Mouse (Mus musculus): ENCODE measurements around the gene N4bp3.
"Not testable (repeated sequence)": the region's sequence is repeated elsewhere in the genome, so short reads cannot be mapped to it uniquely, and the experiment has no call there.

The N4bp3 gene

GRCm38 (mm10) chr11:51653736-51654135 is 3.1 kb upstream of the N4bp3 start:
- DNase-seq (ENCODE audit: low read depth) = no peak

- no peak for DNase-seq (ENCODE audit: low read depth)
Observed at GRCm38 (mm10) chr11:51652889-51653418, 2.3 kb upstream of the N4bp3 start.

GRCm38 (mm10) chr11:51650261-51650660 is 381 bp downstream of the N4bp3 start:
- DNase-seq (ENCODE audit: low read depth) = no peak

GRCm38 (mm10) chr11:51649889-51650199 is 798 bp downstream of the N4bp3 start:
- DNase-seq (ENCODE audit: low read depth) = peak; percentile 64

GRCm38 (mm10) chr11:51649111-51649888 is 1.3 kb downstream of the N4bp3 start:
- no peak for DNase-seq (ENCODE audit: low read depth)

GRCm38 (mm10) chr11:51648566-51648965 is 2.1 kb downstream of the N4bp3 start:
- no peak for DNase-seq (ENCODE audit: low read depth)

GRCm38 (mm10) chr11:51646751-51647667 is 3.6 kb downstream of the N4bp3 start:
- no peak for DNase-seq (ENCODE audit: low read depth)

- DNase-seq (ENCODE audit: low read depth) = no peak
Observed at GRCm38 (mm10) chr11:51646245-51646644, 4.4 kb downstream of the N4bp3 start.

GRCm38 (mm10) chr11:51645293-51645692 is 5.3 kb downstream of the N4bp3 start:
- DNase-seq (ENCODE audit: low read depth) = no peak

GRCm38 (mm10) chr11:51644217-51644616 is 6.4 kb downstream of the N4bp3 start:
- no peak for DNase-seq (ENCODE audit: low read depth)

GRCm38 (mm10) chr11:51643761-51644160 is 6.9 kb downstream of the N4bp3 start:
- no peak for DNase-seq (ENCODE audit: low read depth)

GRCm38 (mm10) chr11:51643202-51643601 is 7.4 kb downstream of the N4bp3 start:
- no peak for DNase-seq (ENCODE audit: low read depth)

- DNase-seq (ENCODE audit: low read depth) = no peak
Observed at GRCm38 (mm10) chr11:51640748-51641147, 9.9 kb downstream of the N4bp3 start.

- no peak for DNase-seq (ENCODE audit: low read depth)
Observed at GRCm38 (mm10) chr11:51638497-51638896, 12.1 kb downstream of the N4bp3 start.

GRCm38 (mm10) chr11:51637971-51638414 is 12.6 kb downstream of the N4bp3 start:
- DNase-seq (ENCODE audit: low read depth) = peak; percentile 69

GRCm38 (mm10) chr11:51636323-51636684 is 14.3 kb downstream of the N4bp3 start:
- peak; percentile 91 for DNase-seq (ENCODE audit: low read depth)

GRCm38 (mm10) chr11:51635525-51636322 is 14.9 kb downstream of the N4bp3 start, which contains the start of gene Rmnd5b:
TSS of gene Rmnd5b (minus strand) at chr11:51635896.
- DNase-seq (ENCODE audit: low read depth) = peak; percentile 93

- no peak for DNase-seq (ENCODE audit: low read depth)
Observed at GRCm38 (mm10) chr11:51635127-51635524, 15.5 kb downstream of the N4bp3 start.

GRCm38 (mm10) chr11:51633721-51634120 is 16.9 kb downstream of the N4bp3 start:
- DNase-seq (ENCODE audit: low read depth) = no peak

- not testable (repeated sequence) for DNase-seq (ENCODE audit: low read depth)
Observed at GRCm38 (mm10) chr11:51633200-51633599, 17.4 kb downstream of the N4bp3 start.

- no peak for DNase-seq (ENCODE audit: low read depth)
Observed at GRCm38 (mm10) chr11:51632130-51632753, 18.4 kb downstream of the N4bp3 start.

All from induced T-regulatory cell, adult 2 months (primary cell).